In genomic region chr5:118355287-118355686, GRCm38 (mm10) we compare ENCODE assay signal across 11 mouse cellular contexts.
DNase-seq lines count a peak whose midpoint lies in the region; ATAC-seq and TF ChIP-seq lines count a peak whose summit lies in the region.
"Had no signal": no experiment of that assay in that cellular context is flagged by ENCODE, and none has a peak within 500 bp of the region (broad histone marks: within the 10 kb centered on the region; RNA-seq: fewer than 3 reads in every experiment).

No protein-coding gene starts in this region.

- H3K27ac ChIP-seq in midbrain, embryonic 10.5 days (replicated peaks) = peak overlapping the region; percentile 2; the same call in 1 of the 2 replicates
- H3K27ac ChIP-seq in midbrain, embryonic 14.5 days (replicated peaks; ENCODE audit: low read depth, low read length) = no peak overlapping the region
- H3K27ac ChIP-seq in hindbrain, embryonic 15.5 days (replicated peaks) = peak overlapping the region; percentile 26
- 0 out of 2 replicates have a peak overlapping the region, but pooled peaks have one; percentile 35 for H3K27ac ChIP-seq in stomach, postnatal 0 days (replicated peaks)

- no peak overlapping the region for H3K4me2 ChIP-seq in midbrain, embryonic 14.5 days (ENCODE audit: low read length)
- H3K4me2 ChIP-seq in hindbrain, embryonic 15.5 days = no peak overlapping the region
- no peak overlapping the region for H3K4me2 ChIP-seq in stomach, postnatal 0 days (replicated peaks; ENCODE audit: low read depth)
- H3K4me2 ChIP-seq: neural tube, embryonic 15.5 days had no signal

- intact Hi-C loops in heart, postnatal 25 days (cut with DNase I) = no loop called here

- no peaks in the 10 kb centered on the region for H3K9me3 ChIP-seq in midbrain, embryonic 10.5 days (replicated peaks)
- H3K9me3 ChIP-seq in midbrain, embryonic 14.5 days (ENCODE audit: control insufficient read depth, low read length) = no peaks in the 10 kb centered on the region
- no peaks in the 10 kb centered on the region for H3K9me3 ChIP-seq in hindbrain, embryonic 15.5 days
- no peaks in the 10 kb centered on the region for H3K9me3 ChIP-seq in stomach, postnatal 0 days (ENCODE audit: control insufficient read depth, low read length)
- H3K9me3 ChIP-seq: neural tube, embryonic 15.5 days had no signal

- ATAC-seq in midbrain, embryonic 14.5 days (ENCODE audit: low FRiP score, low TSS enrichment) = no peak
- ATAC-seq in hindbrain, embryonic 15.5 days (ENCODE audit: low FRiP score, low read depth) = no peak
- no peak for ATAC-seq in stomach, postnatal 0 days (ENCODE audit: low FRiP score, low TSS enrichment)

- no peak for TF ChIP-seq CTCF in stomach, postnatal 0 days (IDR thresholded peaks at IDR 0.05; ENCODE audit: low read depth)

- no peak overlapping the region for H3K9ac ChIP-seq in midbrain, embryonic 14.5 days (replicated peaks; ENCODE audit: low read length)
- no peak overlapping the region for H3K9ac ChIP-seq in hindbrain, embryonic 15.5 days
- no peak overlapping the region for H3K9ac ChIP-seq in stomach, postnatal 0 days (ENCODE audit: low read length)
- H3K9ac ChIP-seq: neural tube, embryonic 15.5 days had no signal

- peaks cover 32% of the 10 kb centered on the region for H3K4me1 ChIP-seq in midbrain, embryonic 10.5 days
- peaks cover 4% of the 10 kb centered on the region for H3K4me1 ChIP-seq in midbrain, embryonic 14.5 days (ENCODE audit: control insufficient read depth, insufficient read depth, low read length)
- peaks cover 17% of the 10 kb centered on the region for H3K4me1 ChIP-seq in hindbrain, embryonic 15.5 days (replicated peaks)
- H3K4me1 ChIP-seq in stomach, postnatal 0 days (replicated peaks; ENCODE audit: control insufficient read depth, insufficient read depth) = 0 out of 2 replicates have a peak, but pooled peaks cover 3% of the 10 kb centered on the region

- H3K36me3 ChIP-seq in midbrain, embryonic 10.5 days = no peaks in the 10 kb centered on the region
- no peaks in the 10 kb centered on the region for H3K36me3 ChIP-seq in midbrain, embryonic 14.5 days (ENCODE audit: control insufficient read depth, insufficient read depth, low read length)
- no peaks in the 10 kb centered on the region for H3K36me3 ChIP-seq in hindbrain, embryonic 15.5 days
- no peaks in the 10 kb centered on the region for H3K36me3 ChIP-seq in stomach, postnatal 0 days (ENCODE audit: control insufficient read depth, insufficient read depth, low read length)
- H3K36me3 ChIP-seq: neural tube, embryonic 15.5 days had no signal

- no peaks in the 10 kb centered on the region for H3K27me3 ChIP-seq in midbrain, embryonic 10.5 days (ENCODE audit: low read depth, poor library complexity, severe bottlenecking)
- no peaks in the 10 kb centered on the region for H3K27me3 ChIP-seq in midbrain, embryonic 14.5 days (ENCODE audit: control insufficient read depth, insufficient read depth, low read length)
- H3K27me3 ChIP-seq in hindbrain, embryonic 15.5 days = no peaks in the 10 kb centered on the region
- no peaks in the 10 kb centered on the region for H3K27me3 ChIP-seq in stomach, postnatal 0 days (ENCODE audit: control insufficient read depth, insufficient read depth, low read length)
- H3K27me3 ChIP-seq: neural tube, embryonic 15.5 days had no signal

- no peak for TF ChIP-seq EP300 in stomach, postnatal 0 days (optimal IDR thresholded peaks at IDR 0.05)

- no peak overlapping the region for H3K4me3 ChIP-seq in midbrain, embryonic 10.5 days
- H3K4me3 ChIP-seq in midbrain, embryonic 14.5 days (replicated peaks; ENCODE audit: low read depth, low read length) = no peak overlapping the region
- no peak overlapping the region for H3K4me3 ChIP-seq in hindbrain, embryonic 15.5 days
- H3K4me3 ChIP-seq in stomach, postnatal 0 days (ENCODE audit: low read depth, low read length) = no peak overlapping the region
- H3K4me3 ChIP-seq: neural tube, embryonic 15.5 days had no signal

- 77% methylated on average over 5 of the region's 5 CpGs for WGBS in midbrain, embryonic 10.5 days
- WGBS in midbrain, embryonic 14.5 days = 81% methylated on average over 5 of the region's 5 CpGs
- 74% methylated on average over 5 of the region's 5 CpGs for WGBS in hindbrain, embryonic 15.5 days
- WGBS in stomach, postnatal 0 days = 69% methylated on average over 5 of the region's 5 CpGs

- peak; percentile 76 for DNase-seq in heart, adult 11 months
- DNase-seq in heart, postnatal 25 days (ENCODE audit: low spot score) = no peak
- DNase-seq in midbrain, embryonic 10.5 days (ENCODE audit: low spot score) = no peak
- no peak for DNase-seq in midbrain, embryonic 14.5 days
- DNase-seq in stomach, postnatal 0 days (ENCODE audit: low spot score) = no peak
- DNase-seq in c-Kit-positive CD71-positive TER-119-positive erythroid progenitor cells, embryonic 14.5 days (ENCODE audit: low spot score) = no peak
- DNase-seq in kidney, postnatal 36 days = no peak
- DNase-seq: layer of hippocampus, postnatal 36 days; right cerebral cortex, adult 18-20 months had no signal
